Mouse (Mus musculus): ENCODE results near the gene Klhdc7a.

DNA sequence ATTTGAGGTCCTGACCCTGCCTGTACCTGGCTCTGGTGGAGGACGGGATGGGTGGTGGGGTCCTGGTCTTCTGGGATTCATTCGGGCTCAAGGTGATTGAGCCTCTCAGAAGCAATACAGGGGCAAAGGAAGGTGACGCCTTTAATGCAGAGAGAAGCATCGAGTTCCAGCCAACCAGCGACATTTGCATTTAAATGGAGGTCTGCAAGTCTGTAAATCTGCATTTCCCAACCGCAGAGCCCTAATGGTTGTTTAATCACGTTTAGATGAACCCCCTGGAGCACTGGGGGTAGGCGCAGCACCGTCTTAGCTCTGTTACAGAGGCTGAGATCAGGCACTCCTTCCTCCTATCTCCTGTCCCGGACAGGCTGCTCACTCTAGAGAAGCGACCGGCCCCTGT, 34.2 kb upstream of the Klhdc7a start:
- TF ChIP-seq POU5F1 (IDR thresholded peaks at IDR 0.05; ENCODE audit: borderline replicate concordance, low read length) (no peak; the same call in 1 of the 2 replicates), CTCF (conservative IDR thresholded peaks at IDR 0.05; ENCODE audit: low read length) (no peak), NANOG (IDR thresholded peaks at IDR 0.05; ENCODE audit: borderline replicate concordance, low read length) (peak; percentile 20; the same call in 1 of the 2 replicates)
